Mouse (Mus musculus): Measurements from ENCODE around the gene Man1c1.

DNA sequence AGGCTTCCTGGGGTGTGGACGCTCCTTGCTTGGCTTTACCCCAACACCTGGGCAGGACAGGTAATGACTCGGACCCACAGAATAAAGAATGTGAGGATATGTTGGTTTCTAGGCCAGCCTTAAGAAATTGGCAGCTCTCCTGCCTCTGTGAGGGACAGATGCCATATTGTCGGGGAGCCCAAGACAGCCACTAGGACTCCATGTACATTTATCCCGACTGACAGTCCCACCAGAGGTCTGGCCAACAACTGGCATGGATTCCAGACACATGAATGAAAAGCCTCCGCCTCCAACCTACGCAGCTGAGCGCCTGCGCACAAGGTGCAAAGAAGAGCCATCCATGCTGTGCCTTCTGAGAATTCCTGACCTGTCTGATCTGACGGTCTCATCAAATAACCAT is 104.0 kb downstream of the Man1c1 start:
- TF ChIP-seq POLR2A (IDR thresholded peaks at IDR 0.05; ENCODE audit: low read depth, low read length), result no peak
- TF ChIP-seq CTCF (IDR thresholded peaks at IDR 0.05; ENCODE audit: borderline replicate concordance, insufficient read depth, low read length), result no peak
